Mouse (Mus musculus) midbrain, embryonic 14.5 days (tissue): ENCODE measurements around the gene H2-Eb1. TPM values are rescaled to one million over a fixed set of nuclear protein-coding genes. Genes with fewer than 3 reads are reported as not detected.

Experiments used
- ATAC-seq: fragments of 200-750 bp; cut with Nextera tagmentation; 2 replicates; pipeline ENCODE4 v1.8.0; 2017; ENCODE audit warnings: moderate number of reproducible peaks, moderate library complexity; ENCODE audit not compliant: low FRiP score, low TSS enrichment
- DNase-seq: peaks from one replicate; pipeline ENCODE4 v3.0.0-alpha.2; 2015
- H3K27ac ChIP-seq: fragments of 300-500 bp; sonication (generic); replicated peaks from 2 replicates; pipeline ENCODE4 v1.5.1; 2014; ENCODE audit warnings: mild to moderate bottlenecking, low read depth, low read length, moderate library complexity
- H3K27me3 ChIP-seq: fragments of 300-500 bp; sonication (generic); 2 replicates; pipeline ENCODE4 v1.6.1; 2014; ENCODE audit warnings: low read length, control low read depth, mixed read lengths; ENCODE audit not compliant: control insufficient read depth, insufficient read depth
- H3K36me3 ChIP-seq: fragments of 300-500 bp; sonication (generic); 2 replicates; pipeline ENCODE4 v1.6.1; 2014; ENCODE audit warnings: low read length, control low read depth; ENCODE audit not compliant: control insufficient read depth, insufficient read depth
- H3K4me1 ChIP-seq: fragments of 300-500 bp; sonication (generic); 2 replicates; pipeline ENCODE4 v1.6.1; 2014; ENCODE audit warnings: mild to moderate bottlenecking, antibody characterized with exemption, low read length, control low read depth; ENCODE audit not compliant: control insufficient read depth, insufficient read depth
- H3K4me2 ChIP-seq: fragments of 300-500 bp; sonication (generic); 2 replicates; pipeline ENCODE4 v1.6.1; 2014; ENCODE audit warnings: mild to moderate bottlenecking, low read length, moderate library complexity
- H3K4me3 ChIP-seq: fragments of 300-500 bp; sonication (generic); replicated peaks from 2 replicates; pipeline ENCODE4 v1.5.1; 2014; ENCODE audit warnings: low read depth, low read length
- H3K9ac ChIP-seq: fragments of 300-500 bp; sonication (generic); replicated peaks from 2 replicates; pipeline ENCODE4 v1.6.1; 2014; ENCODE audit warnings: mild to moderate bottlenecking, low read length, moderate library complexity
- H3K9me3 ChIP-seq: fragments of 300-500 bp; sonication (generic); 2 replicates; pipeline ENCODE4 v1.6.1; 2016; ENCODE audit warnings: low read length, control low read depth, mixed read lengths; ENCODE audit not compliant: control insufficient read depth
- WGBS: fragments of 180-500 bp; shearing (Covaris S2); extraction: QIAGEN DNeasy Blood & Tissue Kit; methylation state at CpG from one replicate; pipeline ENCODE4 v1.1.7; 2014; 5-methylcytosine and 5-hydroxymethylcytosine counted together
- polyA plus RNA-seq: library from polyadenylated mRNA; unstranded; fragments of >200 nt; fragmentation: Nextera tagmentation; extraction: Ambion mirVana; gene quantifications from 2 replicates; pipeline ENCODE4 v1.2.1, GENCODE M21; 2014

Gene H2-Eb1
- polyA plus RNA-seq, 1 experiment from 2014 or later = 2.4 TPM

- H3K36me3 ChIP-seq = no peaks in the 10 kb centered on the region
- no peak for ATAC-seq
- H3K4me3 ChIP-seq = no peak overlapping the region
- peaks cover 20% of the 10 kb centered on the region for H3K27me3 ChIP-seq
- DNase-seq = no peak
- H3K9me3 ChIP-seq = no peaks in the 10 kb centered on the region
- H3K4me1 ChIP-seq = peaks cover 8% of the 10 kb centered on the region; the same call in 1 of the 2 replicates
- WGBS = 81% methylated on average over 2 of the region's 2 CpGs
- H3K9ac ChIP-seq = no peak overlapping the region
- no peak overlapping the region for H3K27ac ChIP-seq
- no peak overlapping the region for H3K4me2 ChIP-seq
Measured at GRCm38 (mm10) chr17:34268262-34268661, 37.4 kb upstream of the H2-Eb1 start.

- no peaks in the 10 kb centered on the region for H3K9me3 ChIP-seq
- ATAC-seq = no peak
- peaks cover 16% of the 10 kb centered on the region for H3K27me3 ChIP-seq
- no peaks in the 10 kb centered on the region for H3K36me3 ChIP-seq
- no peak overlapping the region for H3K4me3 ChIP-seq
- H3K4me1 ChIP-seq = peaks cover 8% of the 10 kb centered on the region; the same call in 1 of the 2 replicates
- no peak overlapping the region for H3K9ac ChIP-seq
- WGBS = 91% methylated on average over 2 of the region's 2 CpGs
- no peak for DNase-seq
- no peak overlapping the region for H3K4me2 ChIP-seq
- H3K27ac ChIP-seq = no peak overlapping the region
Measured at GRCm38 (mm10) chr17:34268748-34269147, 36.9 kb upstream of the H2-Eb1 start.

DNA sequence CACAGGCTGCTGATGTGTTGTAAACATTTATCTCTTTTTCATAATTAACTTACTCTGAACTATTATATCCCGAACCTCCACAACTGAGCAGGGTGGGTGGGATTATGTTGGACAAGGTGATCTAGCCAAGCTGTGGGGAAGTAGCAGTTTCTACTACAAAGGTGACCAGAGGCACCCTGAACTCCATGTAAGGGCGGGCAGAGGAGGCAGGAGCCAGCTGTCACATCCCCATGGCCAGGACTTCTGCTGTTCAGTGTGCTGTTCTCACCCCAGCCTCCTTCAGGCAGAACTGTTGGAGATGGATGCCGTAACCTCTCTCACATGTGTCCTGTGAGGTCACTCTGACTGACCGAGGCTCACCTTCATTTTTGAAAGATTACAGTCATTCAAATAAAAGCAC, 35.9 kb upstream of the H2-Eb1 start:
- Histone ChIP-seq H3K27ac (no peak overlapping the region), H3K4me2 (no peak overlapping the region), H3K36me3 (no peaks in the 10 kb centered on the region), H3K4me1 (no peaks in the 10 kb centered on the region), H3K9me3 (no peaks in the 10 kb centered on the region), H3K9ac (no peak overlapping the region), H3K4me3 (no peak overlapping the region), H3K27me3 (peaks cover 6% of the 10 kb centered on the region; the same call in 1 of the 2 replicates)
- ATAC-seq (no peak), DNase-seq (no peak)
- WGBS = 73% methylated on average over 4 of the region's 4 CpGs

DNA sequence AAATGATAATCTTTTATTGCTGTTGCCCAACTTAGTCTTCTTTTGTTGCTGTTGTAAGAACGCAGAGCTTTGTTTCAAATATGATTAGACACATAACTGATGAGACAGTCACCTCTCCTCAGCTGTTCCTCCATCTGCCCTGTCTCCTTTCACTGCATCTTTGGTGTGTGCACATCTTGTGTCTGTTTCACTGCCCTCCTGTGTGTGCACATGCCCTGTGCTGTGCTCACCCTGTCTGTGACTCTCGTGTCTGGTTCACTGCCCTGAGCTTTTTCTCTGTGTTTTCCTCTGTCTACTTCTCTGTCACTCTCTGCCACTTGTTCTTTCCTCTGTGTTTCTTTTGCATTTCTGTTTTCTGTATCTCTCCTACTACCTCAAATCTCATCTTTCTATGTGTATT, 35.4 kb upstream of the H2-Eb1 start:
- Histone ChIP-seq H3K4me3 (no peak overlapping the region), H3K36me3 (no peaks in the 10 kb centered on the region), H3K27me3 (peaks cover 2% of the 10 kb centered on the region; the same call in 1 of the 2 replicates), H3K4me1 (no peaks in the 10 kb centered on the region), H3K4me2 (no peak overlapping the region), H3K27ac (no peak overlapping the region), H3K9ac (no peak overlapping the region), H3K9me3 (no peaks in the 10 kb centered on the region)
- 90% methylated on average over 2 of the region's 2 CpGs for WGBS
- DNase-seq (no peak), ATAC-seq (no peak)

GRCm38 (mm10) chr17:34270940-34271339, 34.7 kb upstream of the H2-Eb1 start:
- 81% methylated on average over 2 of the region's 2 CpGs for WGBS

GRCm38 (mm10) chr17:34272102-34272501, 33.6 kb upstream of the H2-Eb1 start:
- Histone ChIP-seq H3K27ac (no peak overlapping the region), H3K4me1 (no peaks in the 10 kb centered on the region), H3K4me2 (no peak overlapping the region), H3K36me3 (no peaks in the 10 kb centered on the region), H3K27me3 (no peaks in the 10 kb centered on the region), H3K9ac (no peak overlapping the region), H3K9me3 (no peaks in the 10 kb centered on the region), H3K4me3 (no peak overlapping the region)
- ATAC-seq (no peak), DNase-seq (no peak)
- WGBS = 90% methylated on average over 1 of the region's 1 CpGs

More at GRCm38 (mm10) chr17:34270940-34271339, 34.7 kb upstream of the H2-Eb1 start:
- Histone ChIP-seq H3K27ac (no peak overlapping the region), H3K4me1 (no peaks in the 10 kb centered on the region), H3K4me2 (no peak overlapping the region), H3K4me3 (no peak overlapping the region), H3K9me3 (no peaks in the 10 kb centered on the region), H3K36me3 (no peaks in the 10 kb centered on the region), H3K27me3 (no peaks in the 10 kb centered on the region), H3K9ac (no peak overlapping the region)
- ATAC-seq (no peak), DNase-seq (no peak)

GRCm38 (mm10) chr17:34280499-34281038, 25.1 kb upstream of the H2-Eb1 start:
- no peaks in the 10 kb centered on the region for H3K9me3 ChIP-seq
- no peak for ATAC-seq
- 83% methylated on average over 1 of the region's 1 CpGs for WGBS
- DNase-seq = no peak
- no peaks in the 10 kb centered on the region for H3K4me1 ChIP-seq
- no peak overlapping the region for H3K4me2 ChIP-seq
- no peak overlapping the region for H3K9ac ChIP-seq
- H3K4me3 ChIP-seq = no peak overlapping the region
- no peaks in the 10 kb centered on the region for H3K27me3 ChIP-seq
- no peaks in the 10 kb centered on the region for H3K36me3 ChIP-seq
- no peak overlapping the region for H3K27ac ChIP-seq

DNA sequence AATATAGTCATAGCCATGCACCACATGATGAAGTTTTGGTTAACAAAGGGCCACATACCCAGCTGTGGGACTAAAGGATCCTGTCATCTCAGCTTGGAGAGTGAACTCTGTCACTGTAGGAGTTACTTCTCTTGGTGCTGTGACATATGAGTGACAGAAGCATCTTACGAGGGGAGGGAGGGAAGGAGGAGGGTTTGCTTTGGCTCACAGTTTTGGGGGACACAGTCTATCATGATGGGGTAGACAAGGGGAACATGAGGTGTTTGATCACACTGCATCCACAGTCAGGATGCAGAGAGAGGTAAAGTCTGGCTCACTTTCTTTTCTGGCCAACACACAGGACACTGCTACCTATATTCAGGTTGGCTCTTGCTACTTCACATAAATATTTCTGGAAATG, 23.8 kb upstream of the H2-Eb1 start:
- ATAC-seq (no peak), DNase-seq (no peak)
- Histone ChIP-seq H3K27me3 (no peaks in the 10 kb centered on the region), H3K27ac (no peak overlapping the region), H3K4me1 (no peaks in the 10 kb centered on the region), H3K4me3 (no peak overlapping the region), H3K9ac (no peak overlapping the region), H3K9me3 (no peaks in the 10 kb centered on the region), H3K36me3 (no peaks in the 10 kb centered on the region), H3K4me2 (no peak overlapping the region)
- 83% methylated on average over 1 of the region's 1 CpGs for WGBS

GRCm38 (mm10) chr17:34285371-34285770, 20.3 kb upstream of the H2-Eb1 start:
- Histone ChIP-seq H3K4me3 (no peak overlapping the region), H3K27me3 (no peaks in the 10 kb centered on the region), H3K36me3 (no peaks in the 10 kb centered on the region), H3K27ac (no peak overlapping the region), H3K9ac (no peak overlapping the region), H3K4me2 (no peak overlapping the region), H3K4me1 (no peaks in the 10 kb centered on the region), H3K9me3 (no peaks in the 10 kb centered on the region)
- DNase-seq (no peak), ATAC-seq (no peak)
- WGBS = 79% methylated on average over 4 of the region's 4 CpGs
